Mouse (Mus musculus) kidney, adult 2 months (tissue): ENCODE results near the gene Magi1.

Source experiments
- CTCF ChIP-seq: fragments of 200-500 bp; conservative IDR thresholded peaks from 2 replicates; pipeline ENCODE4 v1.5.1; 2011; ENCODE audit warnings: low read depth, mild to moderate bottlenecking, control low read depth, low read length, moderate library complexity, mixed read lengths; ENCODE audit not compliant: insufficient read depth, insufficient read length
- POLR2A ChIP-seq: fragments of 200-500 bp; IDR thresholded peaks from one replicate; pipeline ENCODE4 v1.6.1; 2011; ENCODE audit warnings: low read depth, low read length, control low read depth

DNA sequence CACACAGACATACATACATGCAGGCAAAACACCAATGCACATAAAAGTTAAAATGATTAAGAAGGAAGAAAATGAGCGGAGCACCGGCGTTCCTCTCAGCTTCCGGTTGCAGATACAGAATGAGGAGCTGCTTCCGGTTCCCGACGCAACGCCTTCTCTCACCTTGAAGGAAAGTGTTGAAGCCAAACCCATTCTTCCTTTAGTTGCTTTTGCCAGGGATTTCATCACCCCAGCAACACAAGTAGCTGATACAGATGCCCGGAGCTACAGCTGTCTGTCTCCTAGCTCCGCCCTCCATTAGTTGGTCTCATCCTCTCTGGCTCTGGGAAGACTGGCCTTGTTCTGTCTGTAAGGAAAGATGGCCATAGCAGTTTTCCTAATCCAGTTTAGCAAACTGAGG is 18.1 kb upstream of the Magi1 start:
- TF ChIP-seq CTCF (no peak), POLR2A (no peak)
